Mouse (Mus musculus) cortical plate, adult 2 months (tissue): ENCODE measurements around the gene S1pr2. TPM values are rescaled to one million over a fixed set of nuclear protein-coding genes. Genes with fewer than 3 reads are reported as not detected.
"Not testable (repeated sequence)": the region's sequence is repeated elsewhere in the genome, so short reads cannot be mapped to it uniquely, and the experiment has no call there.

Experiments used
- H3K27ac ChIP-seq: fragments of 200-500 bp; 2 replicates; pipeline ENCODE4 v1.5.1; 2012; ENCODE audit warnings: low read length, control low read depth, inconsistent platforms; ENCODE audit not compliant: insufficient read depth
- H3K4me1 ChIP-seq: fragments of 200-500 bp; 2 replicates; pipeline ENCODE4 v1.6.1; 2011; ENCODE audit warnings: low read length; ENCODE audit not compliant: control insufficient read depth, insufficient read depth
- H3K4me3 ChIP-seq: fragments of 200-500 bp; 2 replicates; pipeline ENCODE4 v1.5.1; 2011; ENCODE audit warnings: mild to moderate bottlenecking, low read length, control low read depth; ENCODE audit not compliant: insufficient read depth
- CTCF ChIP-seq: fragments of 200-500 bp; IDR thresholded peaks from 2 replicates; pipeline ENCODE4 v1.5.1; 2011; ENCODE audit warnings: mild to moderate bottlenecking, control low read depth, low read length; ENCODE audit not compliant: insufficient read depth; ENCODE audit errors: extremely low read depth
- POLR2A ChIP-seq: fragments of 200-500 bp; IDR thresholded peaks from 2 replicates; pipeline ENCODE4 v1.6.1; 2011; ENCODE audit warnings: mild to moderate bottlenecking, low read length, control low read depth; ENCODE audit not compliant: insufficient read depth; ENCODE audit errors: extremely low read depth
- polyA plus RNA-seq: library from polyadenylated mRNA; depleted of rRNA; stranded (reverse); fragments of >200 nt; gene quantifications from 2 replicates; pipeline ENCODE4 v1.2.3, GENCODE M21; 2012

S1pr2 gene
- polyA plus RNA-seq, 1 experiment = 1.5 TPM

DNA sequence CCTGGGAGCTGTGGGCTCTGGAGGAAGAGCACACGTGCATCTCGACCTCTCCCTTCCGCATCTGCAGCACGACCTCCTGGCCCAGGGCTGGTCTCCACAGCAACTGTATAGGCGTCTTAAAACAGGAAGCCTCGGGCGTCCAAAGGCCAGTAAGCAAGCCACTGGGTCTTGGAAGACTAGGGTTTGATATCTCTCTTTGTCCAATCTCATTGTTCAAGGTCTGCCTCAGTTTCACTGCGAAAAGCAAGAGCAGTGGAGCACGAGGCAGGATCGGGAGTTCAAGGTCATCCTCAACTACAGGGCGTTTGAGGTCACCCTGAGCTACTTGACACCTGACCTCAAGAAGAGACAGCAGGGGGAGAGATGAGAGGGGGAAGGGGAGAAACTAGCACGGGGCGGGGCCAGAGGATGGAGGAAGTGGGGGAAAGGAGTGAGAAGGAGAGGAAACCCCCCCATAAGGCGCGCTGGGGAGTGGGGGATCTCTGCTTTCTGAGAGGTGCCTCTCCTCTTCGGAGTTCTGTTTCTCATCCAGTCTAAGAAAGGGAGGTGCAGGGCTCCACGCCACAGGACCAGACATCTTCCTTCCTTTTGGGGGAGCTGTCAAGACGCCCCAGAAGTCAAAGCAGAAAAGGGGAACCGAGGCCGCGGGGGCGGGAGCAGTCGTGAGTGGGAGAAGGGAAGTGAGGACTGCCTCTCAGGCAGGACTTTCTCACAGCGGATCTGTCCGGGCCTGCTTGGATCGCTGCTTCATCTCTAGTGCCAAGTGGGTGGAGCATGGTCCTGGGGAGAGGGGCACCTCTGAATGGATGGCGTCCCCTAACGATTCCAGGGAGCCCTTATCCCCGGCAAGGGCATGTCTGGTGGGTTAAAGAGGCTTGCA lies 38.4 kb upstream of the S1pr2 start:
- Histone ChIP-seq H3K4me1 (no peaks in the 10 kb centered on the region), H3K4me3 (peak overlapping the region; percentile 16; the same call in 1 of the 2 replicates), H3K27ac (no peak overlapping the region)
- no peak for TF ChIP-seq CTCF
- no peak for TF ChIP-seq POLR2A

GRCm38 (mm10) chr9:21012368-21012767 lies 35.8 kb upstream of the S1pr2 start:
- TF ChIP-seq POLR2A (no peak), CTCF (no peak)
- H3K27ac ChIP-seq = no peak overlapping the region
- no peak overlapping the region for H3K4me3 ChIP-seq
- no peaks in the 10 kb centered on the region for H3K4me1 ChIP-seq

DNA sequence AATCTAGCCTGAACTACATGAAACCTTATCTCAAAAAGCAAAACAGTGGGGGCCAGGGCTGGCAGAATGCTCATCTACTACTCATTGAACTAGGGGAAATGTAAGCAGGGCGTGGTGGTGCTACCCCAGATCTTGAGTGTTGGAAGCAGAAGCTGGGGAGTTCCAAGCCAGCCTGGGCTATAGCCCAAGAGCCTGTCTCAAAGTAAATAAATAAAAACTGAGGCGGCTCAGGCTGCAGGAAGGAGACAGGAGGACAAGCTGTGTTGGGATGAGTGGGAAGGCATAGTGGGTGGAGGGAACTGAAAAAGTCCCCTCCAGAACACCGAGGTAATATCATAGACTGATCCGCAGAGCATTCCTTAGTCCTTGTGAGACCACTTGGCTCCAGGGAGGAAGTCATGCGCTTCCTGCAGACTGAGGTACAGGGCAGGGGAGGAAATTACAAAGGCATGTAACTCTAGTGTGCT lies 35.3 kb upstream of the S1pr2 start:
- no peak overlapping the region for H3K27ac ChIP-seq
- no peaks in the 10 kb centered on the region for H3K4me1 ChIP-seq
- no peak overlapping the region for H3K4me3 ChIP-seq
- TF ChIP-seq CTCF (no peak), POLR2A (no peak)

GRCm38 (mm10) chr9:21010939-21011541 lies 34.5 kb upstream of the S1pr2 start:
- not testable (repeated sequence) for H3K4me3 ChIP-seq, H3K27ac ChIP-seq, H3K4me1 ChIP-seq

GRCm38 (mm10) chr9:21010362-21010761 lies 33.8 kb upstream of the S1pr2 start:
- TF ChIP-seq CTCF = no peak
- no peak for TF ChIP-seq POLR2A
- no peak overlapping the region for H3K27ac ChIP-seq
- no peak overlapping the region for H3K4me3 ChIP-seq
- no peaks in the 10 kb centered on the region for H3K4me1 ChIP-seq

DNA sequence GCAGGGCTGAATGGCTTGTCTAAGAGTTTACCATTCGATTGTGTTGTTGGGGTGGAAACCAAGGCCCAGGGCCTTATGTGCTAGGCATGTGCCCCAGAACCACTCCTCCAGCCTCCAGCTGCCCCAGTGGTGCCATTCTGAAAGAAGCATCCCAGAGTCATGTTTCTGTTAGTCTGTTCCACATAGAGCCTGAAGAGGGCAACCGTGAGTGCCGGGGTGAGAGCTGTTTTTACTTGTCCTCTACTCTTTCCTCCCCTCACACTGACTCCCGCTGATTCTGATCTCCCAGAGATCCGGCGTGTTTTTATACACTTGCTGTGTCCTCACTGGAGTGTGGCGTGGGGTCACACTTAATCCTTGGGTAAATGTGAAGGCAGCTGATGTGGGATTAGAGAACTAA lies 31.4 kb upstream of the S1pr2 start:
- no peak overlapping the region for H3K27ac ChIP-seq
- H3K4me1 ChIP-seq = no peaks in the 10 kb centered on the region; the same call in 1 of the 2 replicates
- no peak overlapping the region for H3K4me3 ChIP-seq
- no peak for TF ChIP-seq POLR2A
- TF ChIP-seq CTCF = peak; percentile 25

- H3K27ac ChIP-seq = no peak overlapping the region
- no peak for TF ChIP-seq POLR2A
- no peak for TF ChIP-seq CTCF
- no peak overlapping the region for H3K4me3 ChIP-seq
- no peaks in the 10 kb centered on the region; the same call in 1 of the 2 replicates for H3K4me1 ChIP-seq
Measured at GRCm38 (mm10) chr9:21007313-21007952, 30.9 kb upstream of the S1pr2 start.

DNA sequence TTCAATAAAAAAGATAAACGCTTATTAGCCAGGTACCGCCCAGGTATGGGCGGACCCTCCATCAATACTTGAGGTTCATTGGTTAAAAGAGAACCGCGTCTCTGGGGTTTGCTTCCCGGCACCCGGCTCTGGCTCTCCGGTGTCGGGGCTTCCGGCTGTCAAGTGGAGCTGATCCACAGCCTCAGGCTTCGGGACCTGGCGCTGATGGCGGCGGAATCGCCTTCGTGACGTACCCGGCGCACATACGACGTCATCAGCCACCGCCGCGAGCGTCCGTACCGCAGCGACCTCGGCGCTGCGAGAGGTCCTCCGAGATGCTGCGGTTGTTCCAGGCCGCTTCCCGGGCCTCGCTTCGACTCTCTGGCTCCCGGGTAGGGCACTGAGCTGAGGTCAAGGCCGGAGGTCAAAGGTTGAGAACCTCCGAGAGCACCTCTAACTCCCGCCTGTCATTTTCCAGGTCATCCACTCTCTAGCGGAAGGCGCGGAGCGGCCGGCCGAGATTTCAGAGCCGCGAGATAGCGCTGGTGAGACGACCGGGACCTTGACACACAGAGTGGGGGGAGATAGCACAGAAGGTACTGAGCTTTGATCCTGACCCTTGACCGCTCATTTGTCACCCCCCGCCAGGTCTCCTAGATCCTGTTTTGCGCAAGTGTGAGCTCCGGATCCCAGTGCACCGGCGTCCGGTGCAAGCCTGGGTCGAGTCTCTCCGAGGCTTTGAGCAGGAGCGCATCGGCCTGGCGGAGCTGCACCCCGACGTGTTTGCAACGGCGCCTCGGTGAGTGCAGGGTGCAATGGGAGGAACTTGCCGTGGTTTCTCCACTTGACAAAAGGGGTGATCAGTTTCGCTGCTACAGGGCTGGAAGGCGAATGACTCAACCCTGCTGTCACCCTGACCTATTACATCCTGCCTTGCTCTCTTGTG lies 26.3 kb upstream of the S1pr2 start, which contains the start of gene Mrpl4:
Gene Mrpl4, plus strand, starts transcription at position 112 of the 925 bp plus-strand sequence.
- peak within 1 kb of the TSS; percentile 41; the same call in 1 of the 2 replicates for H3K27ac ChIP-seq
- H3K4me1 ChIP-seq = no peaks in the 10 kb centered on the region; the same call in 1 of the 2 replicates
- peak within 1 kb of the TSS; percentile 80 for H3K4me3 ChIP-seq
- TF ChIP-seq CTCF = no peak
- TF ChIP-seq POLR2A = peak; percentile 89

DNA sequence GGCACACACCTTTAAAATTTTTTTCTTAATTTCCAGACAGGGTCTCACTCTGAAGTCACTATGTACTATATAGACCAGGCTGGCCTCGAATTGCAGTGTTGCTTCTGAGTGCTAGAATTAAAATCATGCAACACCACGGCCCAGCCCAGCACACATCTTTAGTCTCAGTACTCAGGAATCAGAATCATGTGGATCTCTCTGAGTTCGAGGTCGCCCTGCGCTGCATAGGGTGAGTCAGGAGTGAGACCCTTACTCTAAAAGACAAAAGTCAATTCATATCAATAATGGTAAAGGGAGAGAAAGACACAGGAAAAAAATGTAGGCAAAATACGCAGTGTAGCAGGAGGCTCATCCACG lies 25.7 kb upstream of the S1pr2 start:
- Histone ChIP-seq H3K27ac (0 out of 2 replicates have a peak overlapping the region, but pooled peaks have one; percentile 18), H3K4me1 (no peaks in the 10 kb centered on the region; the same call in 1 of the 2 replicates), H3K4me3 (peak overlapping the region; percentile 80)
- TF ChIP-seq CTCF (no peak), POLR2A (no peak)
